Mouse (Mus musculus): ENCODE data around the gene Arhgap10. TPM values are rescaled to one million over a fixed set of nuclear protein-coding genes. Genes with fewer than 3 reads are reported as not detected.

The Arhgap10 gene
- polyA plus RNA-seq, 1 experiment: 0.32 TPM

GRCm38 (mm10) chr8:77288492-77288891 is 229.3 kb downstream of the Arhgap10 start:
- H3K36me3 ChIP-seq (ENCODE audit: control insufficient read depth): no peaks in the 10 kb centered on the region
- no peaks in the 10 kb centered on the region for H3K4me1 ChIP-seq (ENCODE audit: control insufficient read depth)
- no peak overlapping the region for H3K4me3 ChIP-seq (replicated peaks)
- no peaks in the 10 kb centered on the region for H3K27me3 ChIP-seq (ENCODE audit: control insufficient read depth)
- H3K9me3 ChIP-seq (ENCODE audit: control insufficient read depth, low read length): no peaks in the 10 kb centered on the region
- TF ChIP-seq TAL1 (IDR thresholded peaks at IDR 0.05; ENCODE audit: low read length): no peak
- TF ChIP-seq GATA1 (IDR thresholded peaks at IDR 0.05; ENCODE audit: low read length): no peak

GRCm38 (mm10) chr8:77288065-77288464 is 229.7 kb downstream of the Arhgap10 start:
- Histone ChIP-seq H3K36me3 (ENCODE audit: control insufficient read depth) (no peaks in the 10 kb centered on the region), H3K4me1 (ENCODE audit: control insufficient read depth) (no peaks in the 10 kb centered on the region), H3K9me3 (ENCODE audit: control insufficient read depth, low read length) (no peaks in the 10 kb centered on the region), H3K27me3 (ENCODE audit: control insufficient read depth) (no peaks in the 10 kb centered on the region), H3K4me3 (replicated peaks) (no peak overlapping the region)
- TF ChIP-seq GATA1 (IDR thresholded peaks at IDR 0.05; ENCODE audit: low read length) (no peak), TAL1 (IDR thresholded peaks at IDR 0.05; ENCODE audit: low read length) (no peak)

GRCm38 (mm10) chr8:77284473-77284872 is 233.3 kb downstream of the Arhgap10 start:
- Histone ChIP-seq H3K4me3 (replicated peaks) (no peak overlapping the region), H3K9me3 (ENCODE audit: control insufficient read depth, low read length) (no peaks in the 10 kb centered on the region), H3K4me1 (ENCODE audit: control insufficient read depth) (no peaks in the 10 kb centered on the region), H3K36me3 (ENCODE audit: control insufficient read depth) (no peaks in the 10 kb centered on the region), H3K27me3 (ENCODE audit: control insufficient read depth) (no peaks in the 10 kb centered on the region)
- TF ChIP-seq TAL1 (IDR thresholded peaks at IDR 0.05; ENCODE audit: low read length): no peak
- no peak for TF ChIP-seq GATA1 (IDR thresholded peaks at IDR 0.05; ENCODE audit: low read length)

- Histone ChIP-seq H3K4me1 (ENCODE audit: control insufficient read depth) (no peaks in the 10 kb centered on the region), H3K27me3 (ENCODE audit: control insufficient read depth) (no peaks in the 10 kb centered on the region), H3K4me3 (replicated peaks) (no peak overlapping the region), H3K9me3 (ENCODE audit: control insufficient read depth, low read length) (no peaks in the 10 kb centered on the region), H3K36me3 (ENCODE audit: control insufficient read depth) (no peaks in the 10 kb centered on the region)
- TF ChIP-seq TAL1 (IDR thresholded peaks at IDR 0.05; ENCODE audit: low read length) (no peak), GATA1 (IDR thresholded peaks at IDR 0.05; ENCODE audit: low read length) (no peak)
Observed at GRCm38 (mm10) chr8:77282605-77283236, 235.0 kb downstream of the Arhgap10 start.

- Histone ChIP-seq H3K4me3 (replicated peaks) (no peak overlapping the region), H3K9me3 (ENCODE audit: control insufficient read depth, low read length) (no peaks in the 10 kb centered on the region), H3K4me1 (ENCODE audit: control insufficient read depth) (no peaks in the 10 kb centered on the region), H3K27me3 (ENCODE audit: control insufficient read depth) (no peaks in the 10 kb centered on the region), H3K36me3 (ENCODE audit: control insufficient read depth) (no peaks in the 10 kb centered on the region)
- TF ChIP-seq TAL1 (IDR thresholded peaks at IDR 0.05; ENCODE audit: low read length) (no peak), GATA1 (IDR thresholded peaks at IDR 0.05; ENCODE audit: low read length) (no peak)
Observed at GRCm38 (mm10) chr8:77279977-77280376, 237.8 kb downstream of the Arhgap10 start.

- H3K4me3 ChIP-seq (replicated peaks): no peak overlapping the region
- H3K9me3 ChIP-seq (ENCODE audit: control insufficient read depth, low read length): no peaks in the 10 kb centered on the region
- TF ChIP-seq GATA1 (IDR thresholded peaks at IDR 0.05; ENCODE audit: low read length) (no peak), TAL1 (IDR thresholded peaks at IDR 0.05; ENCODE audit: low read length) (no peak)
- H3K36me3 ChIP-seq (ENCODE audit: control insufficient read depth): no peaks in the 10 kb centered on the region
- no peaks in the 10 kb centered on the region for H3K4me1 ChIP-seq (ENCODE audit: control insufficient read depth)
- H3K27me3 ChIP-seq (ENCODE audit: control insufficient read depth): no peaks in the 10 kb centered on the region
Observed at GRCm38 (mm10) chr8:77278246-77278645, 239.5 kb downstream of the Arhgap10 start.

GRCm38 (mm10) chr8:77276827-77277226 is 240.9 kb downstream of the Arhgap10 start:
- H3K27me3 ChIP-seq (ENCODE audit: control insufficient read depth): no peaks in the 10 kb centered on the region
- no peak overlapping the region for H3K4me3 ChIP-seq (replicated peaks)
- no peak for TF ChIP-seq GATA1 (IDR thresholded peaks at IDR 0.05; ENCODE audit: low read length)
- no peak for TF ChIP-seq TAL1 (IDR thresholded peaks at IDR 0.05; ENCODE audit: low read length)
- H3K36me3 ChIP-seq (ENCODE audit: control insufficient read depth): no peaks in the 10 kb centered on the region
- 0 out of 2 replicates have a peak, but pooled peaks cover 1% of the 10 kb centered on the region for H3K9me3 ChIP-seq (ENCODE audit: control insufficient read depth, low read length)
- H3K4me1 ChIP-seq (ENCODE audit: control insufficient read depth): no peaks in the 10 kb centered on the region

- TF ChIP-seq GATA1 (IDR thresholded peaks at IDR 0.05; ENCODE audit: low read length) (no peak), TAL1 (IDR thresholded peaks at IDR 0.05; ENCODE audit: low read length) (no peak)
- peaks cover 2% of the 10 kb centered on the region; the same call in 1 of the 2 replicates for H3K9me3 ChIP-seq (ENCODE audit: control insufficient read depth, low read length)
- H3K27me3 ChIP-seq (ENCODE audit: control insufficient read depth): no peaks in the 10 kb centered on the region
- no peak overlapping the region for H3K4me3 ChIP-seq (replicated peaks)
- H3K36me3 ChIP-seq (ENCODE audit: control insufficient read depth): no peaks in the 10 kb centered on the region; the same call in 1 of the 2 replicates
- no peaks in the 10 kb centered on the region for H3K4me1 ChIP-seq (ENCODE audit: control insufficient read depth)
Observed at GRCm38 (mm10) chr8:77275571-77275970, 242.2 kb downstream of the Arhgap10 start.

GRCm38 (mm10) chr8:77272136-77272535 is 245.6 kb downstream of the Arhgap10 start:
- Histone ChIP-seq H3K36me3 (ENCODE audit: control insufficient read depth) (peaks cover 2% of the 10 kb centered on the region), H3K9me3 (ENCODE audit: control insufficient read depth, low read length) (peaks cover 9% of the 10 kb centered on the region), H3K4me1 (ENCODE audit: control insufficient read depth) (no peaks in the 10 kb centered on the region)

More at GRCm38 (mm10) chr8:77272136-77272535, 245.6 kb downstream of the Arhgap10 start:
- H3K27me3 ChIP-seq (ENCODE audit: control insufficient read depth): no peaks in the 10 kb centered on the region
- TF ChIP-seq TAL1 (IDR thresholded peaks at IDR 0.05; ENCODE audit: low read length): no peak
- TF ChIP-seq GATA1 (IDR thresholded peaks at IDR 0.05; ENCODE audit: low read length): no peak
- H3K4me3 ChIP-seq (replicated peaks): no peak overlapping the region
